Mouse (Mus musculus) erythroid progenitor cell, adult 5-6 weeks (primary cell): ENCODE results near the gene Ppat. TPM values are rescaled to one million over a fixed set of nuclear protein-coding genes. Genes with fewer than 3 reads are reported as not detected.
A peak's percentile ranks its signal among the peaks of the same experiment; 100 is the strongest.
"Not testable (repeated sequence)": the region's sequence is repeated elsewhere in the genome, so short reads cannot be mapped to it uniquely, and the experiment has no call there.

Experiments used
- ATAC-seq: replicated peaks from 2 replicates; pipeline ENCODE4 v1.8.0; 2016; ENCODE audit warnings: moderate number of reproducible peaks, mild to moderate bottlenecking, moderate TSS enrichment, inconsistent platforms; ENCODE audit not compliant: poor library complexity, low FRiP score, severe bottlenecking
- total RNA-seq, 2 experiments: library from RNA; stranded (forward) in 1 of 2; stranded (reverse) in 1 of 2; fragments of 150-400 nt in 1 of 2; fragments of 186-747, 209-891 nt in 1 of 2; gene quantifications; 2 replicates each; pipeline versions ENCODE4 v1.2.3 to v1.2.4; 2015 to 2017; ENCODE audit warnings: low replicate concordance in 2 of 2

The Ppat gene
- total RNA-seq, 2 experiments from 2014 or later = 12.2 to 17.4 TPM

GRCm38 (mm10) chr5:76950343-76951105 is 854 bp downstream of the Ppat start:
- peak; percentile 11 for ATAC-seq

GRCm38 (mm10) chr5:76947758-76948157 is 3.6 kb downstream of the Ppat start:
- no peak for ATAC-seq

DNA sequence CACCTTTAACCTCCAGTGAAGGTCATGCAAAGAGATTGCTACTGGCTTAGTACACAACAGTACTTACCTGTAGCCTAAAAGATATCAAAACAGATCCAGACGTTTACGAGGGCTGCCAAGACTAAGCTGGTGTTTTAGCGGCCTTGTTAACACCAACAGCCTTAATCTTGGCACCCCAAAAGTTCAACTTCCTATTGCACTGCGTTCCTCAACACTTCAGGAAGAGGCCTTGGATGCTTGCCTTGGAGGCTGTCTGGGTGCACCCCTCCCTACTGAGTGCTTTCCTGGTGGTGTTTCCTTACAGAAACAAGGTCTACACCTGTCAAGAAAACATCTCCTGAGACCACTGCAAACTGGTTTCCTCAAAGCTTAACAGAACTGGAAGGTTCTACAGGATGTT is 4.2 kb downstream of the Ppat start:
- ATAC-seq = no peak

DNA sequence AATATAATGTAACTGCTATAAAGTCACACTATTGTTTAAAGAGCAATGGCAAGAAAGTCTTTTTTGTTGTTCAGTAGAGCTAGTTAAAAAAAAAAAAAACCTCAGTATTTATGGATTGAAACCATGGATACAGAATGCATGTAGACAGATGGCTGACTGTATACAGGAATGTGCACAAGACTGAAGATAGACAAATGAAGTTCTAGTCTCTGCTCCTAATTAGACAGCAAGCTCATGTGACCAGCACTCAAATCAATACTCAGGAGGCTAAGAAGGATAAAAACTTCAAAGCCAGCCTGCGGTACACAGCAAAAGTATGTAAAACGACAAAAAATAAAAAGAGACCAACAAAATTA is 5.7 kb downstream of the Ppat start:
- ATAC-seq = no peak

DNA sequence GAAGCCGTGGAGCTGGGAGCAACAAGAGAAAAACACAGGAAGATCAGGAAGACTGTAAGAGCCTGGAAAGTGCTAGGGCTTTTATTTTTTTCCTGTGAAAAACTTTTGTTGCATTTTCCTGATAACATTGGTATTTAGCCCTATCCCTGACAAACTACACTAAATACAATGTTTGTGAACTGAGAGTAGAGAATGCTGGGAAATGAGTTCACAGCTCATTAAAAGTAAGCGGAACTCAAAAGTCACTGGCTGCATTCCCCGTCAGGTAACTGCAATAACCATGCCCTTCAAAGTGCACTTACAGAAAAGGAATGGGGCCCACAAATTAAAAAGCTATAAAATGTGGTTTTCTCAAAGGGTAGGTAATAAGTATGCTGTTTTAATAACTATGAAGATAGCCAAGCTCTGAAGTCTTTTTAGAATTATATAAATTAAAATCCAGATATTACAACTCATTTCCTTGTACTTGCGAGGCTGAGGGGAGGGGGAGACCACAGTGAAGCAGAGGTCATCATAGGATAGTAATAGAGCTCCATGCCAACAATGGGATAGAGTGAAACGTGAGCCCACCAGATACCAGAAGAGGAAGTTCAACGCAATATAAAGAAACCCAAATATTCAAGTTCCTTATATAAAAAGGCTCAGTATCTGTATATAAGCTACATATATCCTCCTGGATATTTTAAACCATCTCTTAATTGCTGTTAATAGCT is 6.3 kb downstream of the Ppat start:
- ATAC-seq = no peak

- no peak for ATAC-seq
These were observed 8.9 kb downstream of the Ppat start for GRCm38 (mm10) chr5:76942505-76942904.

GRCm38 (mm10) chr5:76941975-76942374 is 9.4 kb downstream of the Ppat start:
- ATAC-seq = no peak

GRCm38 (mm10) chr5:76939717-76940116 is 11.7 kb downstream of the Ppat start:
- no peak for ATAC-seq

DNA sequence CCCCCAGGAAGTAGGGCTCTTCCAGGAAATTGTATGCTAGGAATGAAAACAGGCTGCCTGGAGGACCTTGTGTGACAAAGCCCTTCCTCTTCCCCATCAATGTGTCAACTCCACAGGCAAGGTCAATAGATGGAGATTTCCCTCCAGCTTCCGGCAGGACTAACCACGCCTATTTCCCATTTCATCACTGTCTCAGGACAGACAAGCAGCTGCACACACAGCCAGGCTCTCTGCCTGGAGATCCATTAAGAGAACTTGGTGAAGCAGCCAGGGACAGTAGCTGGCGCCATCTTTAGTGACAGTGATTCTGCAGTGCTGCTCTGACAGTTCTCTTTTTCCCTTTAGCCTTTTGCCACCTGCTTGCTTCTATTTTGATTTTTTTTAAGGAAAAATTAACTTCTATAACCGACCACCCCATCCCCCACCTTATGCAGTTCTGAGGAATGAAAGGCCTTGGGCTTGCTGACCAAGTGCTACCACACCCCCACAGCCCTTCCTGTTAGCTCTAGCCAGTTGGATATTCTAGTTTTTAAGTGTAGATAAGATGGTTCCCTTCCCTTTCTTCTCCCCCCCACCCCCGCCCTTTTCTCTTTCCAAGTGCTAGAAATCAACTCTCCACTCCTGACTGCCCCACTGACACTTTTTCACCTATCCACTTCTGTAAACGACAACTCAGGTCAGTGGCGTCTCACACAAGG is 22.0 kb downstream of the Ppat start:
- no peak for ATAC-seq

DNA sequence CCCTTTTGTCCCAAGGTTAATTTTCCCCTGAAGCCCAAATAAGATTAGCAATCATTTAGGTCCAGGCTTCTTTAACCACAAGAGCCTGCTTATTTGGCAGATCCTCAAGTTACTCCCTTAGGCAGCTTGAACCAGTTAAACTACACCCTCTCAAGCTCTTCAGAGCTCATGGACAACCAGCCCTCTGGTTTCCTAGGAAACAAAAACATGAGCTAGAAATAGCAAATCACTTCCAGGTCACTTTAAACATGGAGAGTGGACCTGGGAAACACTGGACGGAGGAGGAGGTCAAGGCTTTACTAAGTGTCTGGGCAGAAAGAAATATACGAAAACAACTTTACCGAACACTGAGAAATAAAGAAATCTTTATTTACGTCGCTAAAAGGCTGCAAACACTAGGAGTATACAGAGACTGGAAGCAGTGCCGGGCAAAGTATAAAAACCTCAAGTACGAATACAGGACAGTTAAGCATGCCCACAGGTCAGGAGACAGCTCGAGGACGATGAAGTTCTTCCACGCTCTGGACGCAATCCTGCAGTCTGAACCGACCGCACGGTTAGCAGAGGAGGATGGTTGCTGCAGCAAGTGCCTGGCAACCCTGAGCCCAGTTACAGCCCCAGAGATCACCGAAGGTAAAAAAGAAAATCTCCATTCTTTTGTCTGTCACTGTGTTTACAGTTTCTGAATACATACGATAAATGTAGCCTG is 23.1 kb downstream of the Ppat start:
- ATAC-seq = no peak

DNA sequence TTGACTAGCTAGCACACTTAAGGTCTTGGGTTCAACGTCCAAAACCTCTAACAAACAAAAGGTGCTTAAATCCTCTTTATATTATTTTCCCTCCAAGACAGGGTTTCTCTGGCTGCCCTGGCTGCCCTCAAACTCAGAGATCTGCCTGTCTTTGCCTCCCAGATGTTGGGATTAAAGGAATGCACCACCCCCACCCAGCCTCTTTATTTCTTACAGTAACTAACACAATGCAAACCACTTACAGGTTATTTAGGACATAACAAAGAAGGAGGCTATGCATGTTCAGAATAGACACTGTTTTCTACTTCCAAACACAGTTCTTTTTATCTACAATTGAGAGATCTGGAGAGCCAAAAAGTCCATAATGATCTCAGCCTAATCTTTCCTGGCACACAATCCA is 27.1 kb downstream of the Ppat start:
- no peak for ATAC-seq

GRCm38 (mm10) chr5:76923428-76923827 is 27.9 kb downstream of the Ppat start:
- ATAC-seq = no peak

- ATAC-seq = no peak
These were observed 28.5 kb downstream of the Ppat start for GRCm38 (mm10) chr5:76922833-76923232.

- ATAC-seq = not testable (repeated sequence)
These were observed 38.9 kb downstream of the Ppat start for GRCm38 (mm10) chr5:76912522-76912921.

- no peak for ATAC-seq
These were observed 40.6 kb downstream of the Ppat start for GRCm38 (mm10) chr5:76910807-76911206.

DNA sequence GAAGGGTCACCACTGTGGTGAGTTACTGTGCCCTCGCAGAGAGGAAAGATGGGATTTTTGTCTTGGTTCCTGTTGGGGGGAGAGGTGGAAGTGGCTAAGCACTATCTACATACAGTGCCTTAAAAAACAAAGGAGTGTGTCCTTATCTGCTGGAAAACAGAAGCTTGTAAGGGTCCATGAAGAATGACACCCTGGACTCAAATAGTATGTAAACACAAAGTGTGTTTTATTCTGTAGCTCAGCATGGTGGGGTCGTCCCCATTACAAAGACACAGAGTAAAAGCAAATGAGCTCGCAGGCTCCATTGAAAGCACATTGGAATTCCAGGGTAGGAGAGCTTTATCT is 45.3 kb downstream of the Ppat start:
- ATAC-seq = no peak

- peak; percentile 98 for ATAC-seq
These were observed 45.8 kb downstream of the Ppat start, which contains the start of gene Aasdh for GRCm38 (mm10) chr5:76905405-76906154. Gene Aasdh (minus strand): TSS chr5:76905514.

DNA sequence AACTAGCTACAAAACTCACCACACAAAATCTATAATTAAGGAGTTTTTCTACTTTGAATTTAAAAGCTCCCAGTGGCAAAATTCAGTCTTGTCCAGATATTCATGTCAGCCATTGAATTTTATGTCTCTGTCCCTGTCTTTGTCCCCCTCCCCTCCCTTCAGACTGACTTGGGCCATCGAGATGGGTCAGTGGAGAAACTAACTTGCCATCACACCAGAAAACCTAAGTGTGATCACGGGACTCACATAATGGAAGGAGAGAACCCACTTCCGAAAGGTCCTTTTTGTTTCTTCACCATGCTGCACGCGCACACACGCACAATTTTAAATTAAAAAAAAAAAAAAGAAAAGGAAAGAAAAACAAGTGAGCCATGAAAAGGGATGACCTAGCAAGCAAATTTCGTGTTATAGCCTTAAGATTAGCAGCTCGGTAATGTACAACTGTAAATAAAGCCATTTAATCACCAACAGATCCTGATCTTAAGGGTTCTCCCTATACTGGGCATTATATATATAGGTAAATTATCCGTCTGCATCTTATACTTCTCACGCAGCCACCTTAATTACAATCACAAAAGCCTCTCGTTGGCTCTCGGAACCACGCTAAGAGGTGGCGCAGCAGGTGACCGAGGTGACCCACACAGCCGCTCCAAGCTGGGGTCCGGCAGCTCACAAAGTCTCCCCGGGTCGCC is 46.5 kb downstream of the Ppat start:
- ATAC-seq = peak; percentile 43

DNA sequence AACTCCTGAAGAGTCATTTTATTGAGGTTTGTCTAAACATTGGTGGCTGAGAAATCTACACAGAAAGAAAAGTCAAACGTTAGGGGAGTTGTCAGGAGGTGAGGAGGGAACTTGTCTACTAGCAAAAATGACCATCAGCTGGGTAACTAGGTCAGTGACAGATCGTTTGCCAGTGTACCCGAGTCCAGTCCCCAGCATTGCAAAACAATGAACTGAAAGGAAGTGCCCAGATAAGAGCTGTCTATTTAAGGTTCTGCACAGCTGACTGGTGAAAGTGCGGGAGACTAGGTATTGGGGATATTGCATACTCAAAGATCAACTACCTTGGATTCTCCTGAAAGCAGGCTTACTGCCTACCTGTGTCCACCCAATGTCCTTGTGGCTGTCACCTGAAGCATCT is 49.2 kb downstream of the Ppat start:
- ATAC-seq = no peak
